Mouse (Mus musculus): Measurements from ENCODE around the gene Dab1.

DNA sequence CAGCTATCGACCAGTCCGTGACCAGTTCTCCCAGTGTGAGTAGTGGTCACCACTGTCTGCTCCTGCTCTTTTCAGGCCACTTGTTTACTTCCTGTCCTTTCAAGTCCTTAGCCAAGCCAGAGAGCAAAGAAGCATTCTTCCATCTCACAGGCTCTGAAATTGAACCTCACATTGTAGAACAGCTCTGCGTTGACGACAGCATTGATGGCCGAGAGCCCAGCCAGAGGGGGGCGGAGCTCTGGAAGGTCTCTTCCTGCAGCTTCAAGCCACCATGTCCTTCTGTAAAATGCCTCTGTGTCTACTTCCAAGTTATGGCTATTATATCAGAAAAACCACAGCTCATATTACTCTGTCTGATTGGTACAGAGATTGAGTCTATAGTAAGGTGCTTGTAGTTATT lies 1127.3 kb downstream of the Dab1 start:
- TF ChIP-seq CTCF (IDR thresholded peaks at IDR 0.05; ENCODE audit: borderline replicate concordance, insufficient read depth, low read depth, low read length) (no peak), POLR2A (IDR thresholded peaks at IDR 0.05; ENCODE audit: borderline replicate concordance, insufficient read depth, low read length) (no peak)
